Mouse (Mus musculus) adrenal gland, adult 18-20 months (tissue): Measurements from ENCODE around the gene Hist1h3f. TPM values are rescaled to one million over a fixed set of nuclear protein-coding genes. Genes with fewer than 3 reads are reported as not detected.
A peak's percentile ranks its signal among the peaks of the same experiment; 100 is the strongest.
"Not testable (repeated sequence)": the region's sequence is repeated elsewhere in the genome, so short reads cannot be mapped to it uniquely, and the experiment has no call there.

ENCODE experiments used
- DNase-seq, 2 experiments: peaks; one replicate each; pipeline ENCODE4 v3.0.0; 2021 to 2022; ENCODE audit warnings: low spot score in 2 of 2
- microRNA-seq, 2 experiments: library from miRNA; unstranded; fragments of <30 nt; microRNA quantifications; one replicate each; pipeline ENCODE4 v1.2.0; 2021; ENCODE audit warnings: borderline number of aligned reads in 2 of 2
- total RNA-seq, 2 experiments: library from RNA; stranded (reverse); gene quantifications; 1 replicate in 1 of 2; 2 replicates in 1 of 2; pipeline ENCODE4 v1.2.3; 2021

Gene Hist1h3f
- total RNA-seq, 2 experiments from 2014 or later: 12.6 to 12.7 TPM

DNA sequence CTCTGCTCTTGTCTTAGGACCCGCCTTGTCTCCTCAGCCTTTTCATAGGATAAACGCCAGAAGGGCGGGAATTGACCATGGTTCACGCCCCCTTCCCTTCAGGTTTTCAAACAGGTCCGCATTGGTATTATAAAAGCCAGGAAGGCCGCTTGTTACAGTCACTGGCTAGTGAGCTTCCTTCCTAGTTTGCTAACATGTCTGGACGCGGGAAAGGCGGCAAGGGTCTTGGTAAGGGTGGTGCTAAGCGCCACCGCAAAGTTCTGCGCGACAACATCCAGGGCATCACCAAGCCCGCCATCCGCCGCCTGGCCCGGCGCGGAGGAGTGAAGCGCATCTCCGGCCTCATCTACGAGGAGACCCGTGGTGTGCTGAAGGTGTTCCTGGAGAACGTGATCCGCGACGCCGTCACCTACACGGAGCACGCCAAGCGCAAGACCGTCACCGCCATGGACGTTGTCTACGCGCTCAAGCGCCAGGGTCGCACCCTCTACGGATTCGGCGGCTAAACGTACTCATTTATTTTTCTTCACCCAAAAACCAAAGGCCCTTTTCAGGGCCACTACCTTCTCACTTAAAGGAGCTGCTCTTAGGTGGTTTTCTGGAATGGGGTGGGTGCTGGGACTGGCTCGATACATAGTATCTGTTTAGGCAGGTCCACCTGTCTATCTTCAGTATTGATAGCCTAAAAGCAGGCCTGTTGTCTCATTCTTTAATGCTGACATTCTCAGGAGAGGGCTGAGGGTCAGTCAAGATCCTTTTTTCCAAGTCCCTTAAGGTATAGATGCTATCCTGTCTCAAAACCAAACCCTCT lies 37.8 kb downstream of the Hist1h3f start, which contains the start of gene Hist1h4d:
Hist1h4d (plus strand) TSS at position 191 of the 811 bp plus-strand sequence.
- DNase-seq: peak; percentile 93 to 99

DNA sequence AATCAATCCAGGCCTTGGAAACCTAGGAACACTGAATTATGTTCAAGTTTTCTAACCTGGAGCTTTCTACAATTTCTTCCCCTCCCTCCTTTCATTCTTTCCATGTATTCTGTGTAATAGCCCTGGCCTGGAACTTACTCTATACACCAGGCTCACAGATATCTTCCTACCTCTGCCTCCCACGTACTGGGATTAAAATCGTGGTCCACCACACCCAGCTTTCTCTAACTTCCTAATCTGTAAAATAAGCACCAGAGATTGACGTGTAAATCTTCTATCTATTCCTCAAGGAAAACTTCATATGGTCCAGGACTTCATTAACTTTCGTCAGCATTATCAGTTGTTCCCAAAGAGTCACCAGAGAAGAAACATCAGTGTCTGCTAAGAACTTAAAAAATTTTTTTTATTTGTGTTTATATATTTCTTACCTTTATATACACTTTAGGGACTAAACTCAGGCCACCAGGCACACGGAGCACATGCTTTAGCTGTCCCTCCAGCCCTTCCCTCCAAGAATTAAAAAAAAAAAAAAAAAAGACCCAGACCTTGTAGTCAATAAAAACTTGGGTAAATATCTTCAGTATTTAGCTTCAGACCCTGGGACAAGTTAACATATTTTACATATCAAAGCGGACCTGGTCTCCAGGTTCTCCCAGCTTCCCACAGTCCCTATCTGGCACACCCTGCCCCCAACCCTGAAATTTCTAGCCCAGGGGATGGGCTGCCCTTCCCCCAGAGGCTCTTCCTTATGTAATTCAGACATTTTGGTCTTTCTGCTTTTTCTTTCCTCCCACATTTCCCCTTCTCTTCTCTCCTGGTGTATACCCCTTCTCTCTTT lies 38.6 kb downstream of the Hist1h3f start:
- no peak for DNase-seq

DNA sequence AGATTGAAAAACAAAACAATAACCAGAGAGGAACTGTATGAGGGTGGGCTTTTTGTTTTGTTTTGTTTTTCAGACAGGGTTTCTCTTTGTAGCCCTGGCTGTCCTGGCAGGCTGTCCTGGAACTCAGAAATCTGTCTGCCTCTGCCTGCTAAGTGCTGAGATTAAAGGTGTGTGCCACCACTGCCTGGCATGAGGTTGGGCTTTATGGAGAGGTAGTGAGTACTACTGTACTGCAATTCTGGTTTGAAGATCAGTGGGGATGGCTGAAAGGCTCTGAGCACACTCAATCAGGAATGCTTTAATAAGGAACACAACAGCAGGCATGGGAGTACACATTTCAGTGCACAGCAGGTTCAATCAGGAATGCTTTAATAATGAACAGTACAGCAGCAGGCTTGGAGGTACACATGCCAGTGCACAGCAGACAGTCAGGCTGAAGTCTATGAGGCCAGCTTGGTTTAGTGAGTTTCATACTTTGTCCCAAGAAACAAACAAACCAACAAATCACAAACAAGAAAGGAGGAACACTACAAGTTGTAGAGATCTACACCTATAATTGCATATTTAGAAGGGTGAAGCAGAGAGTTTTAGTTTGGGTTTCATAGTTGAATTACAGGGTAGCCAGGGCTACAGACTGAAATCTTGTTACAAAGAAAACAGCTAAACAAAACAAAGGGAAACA lies 39.7 kb downstream of the Hist1h3f start:
- no peak for DNase-seq

DNA sequence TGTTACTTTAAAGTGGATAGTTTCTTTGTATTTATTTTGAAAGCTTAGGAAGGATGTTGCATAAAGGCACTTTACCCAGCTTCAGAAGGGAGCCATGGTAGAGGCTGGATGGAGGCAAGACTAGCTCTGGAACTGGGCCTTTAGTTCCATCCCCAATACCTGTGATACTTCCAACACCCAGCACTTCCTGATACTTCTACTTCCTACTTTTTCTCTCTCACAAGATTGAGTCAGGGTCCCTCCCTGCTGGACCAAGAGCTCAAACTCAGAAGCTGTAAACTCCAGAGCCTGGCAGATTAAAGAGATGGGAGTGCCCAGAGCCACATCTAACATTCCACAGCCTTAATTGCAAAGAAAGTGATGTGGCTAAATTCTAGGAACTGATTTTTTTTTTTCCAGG lies 40.5 kb downstream of the Hist1h3f start:
- DNase-seq: no peak

DNA sequence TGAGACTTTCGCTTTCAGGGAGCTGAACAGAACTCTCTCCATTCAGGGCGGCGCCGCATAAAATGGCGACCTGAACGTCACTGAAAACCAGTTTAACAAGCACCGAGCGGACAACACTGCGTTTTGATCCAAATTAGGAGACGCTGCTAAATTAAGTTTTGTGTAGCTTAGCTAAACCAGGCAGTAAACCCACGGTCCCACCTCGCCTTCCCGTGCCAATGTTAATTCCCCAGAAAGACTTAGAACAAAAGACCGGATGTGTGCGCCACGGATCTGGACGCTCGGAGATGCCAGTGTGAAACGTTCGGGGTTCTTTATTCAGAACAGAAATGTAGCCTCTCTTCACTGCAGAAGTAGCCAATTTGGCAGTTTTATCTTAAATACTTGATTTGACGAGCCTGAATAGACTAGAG lies 41.2 kb downstream of the Hist1h3f start:
- peak; percentile 53 to 54 for DNase-seq

DNA sequence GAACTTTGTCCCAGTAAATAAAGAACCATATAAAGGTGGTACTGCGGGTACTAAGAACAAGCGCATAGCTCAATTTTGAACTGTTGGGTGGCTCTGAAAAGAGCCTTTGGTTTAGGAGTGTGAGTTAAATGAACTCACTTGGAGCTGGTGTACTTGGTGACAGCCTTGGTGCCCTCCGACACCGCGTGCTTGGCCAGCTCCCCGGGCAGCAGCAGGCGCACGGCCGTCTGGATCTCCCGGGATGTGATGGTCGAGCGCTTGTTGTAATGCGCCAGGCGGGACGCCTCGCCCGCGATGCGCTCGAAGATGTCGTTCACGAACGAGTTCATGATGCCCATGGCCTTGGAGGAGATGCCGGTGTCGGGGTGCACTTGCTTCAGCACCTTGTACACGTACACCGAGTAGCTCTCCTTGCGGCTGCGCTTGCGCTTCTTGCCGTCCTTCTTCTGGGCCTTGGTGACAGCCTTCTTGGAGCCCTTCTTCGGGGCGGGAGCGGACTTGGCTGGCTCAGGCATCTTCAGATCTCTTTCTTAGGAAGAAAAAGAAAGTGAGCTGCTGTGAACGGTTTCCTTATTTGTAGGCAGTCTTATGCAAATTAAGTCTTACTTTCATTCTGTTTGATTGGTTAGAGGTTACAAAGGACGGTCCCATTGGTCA lies 41.7 kb downstream of the Hist1h3f start:
- peak; percentile 52 to 59 for DNase-seq

DNA sequence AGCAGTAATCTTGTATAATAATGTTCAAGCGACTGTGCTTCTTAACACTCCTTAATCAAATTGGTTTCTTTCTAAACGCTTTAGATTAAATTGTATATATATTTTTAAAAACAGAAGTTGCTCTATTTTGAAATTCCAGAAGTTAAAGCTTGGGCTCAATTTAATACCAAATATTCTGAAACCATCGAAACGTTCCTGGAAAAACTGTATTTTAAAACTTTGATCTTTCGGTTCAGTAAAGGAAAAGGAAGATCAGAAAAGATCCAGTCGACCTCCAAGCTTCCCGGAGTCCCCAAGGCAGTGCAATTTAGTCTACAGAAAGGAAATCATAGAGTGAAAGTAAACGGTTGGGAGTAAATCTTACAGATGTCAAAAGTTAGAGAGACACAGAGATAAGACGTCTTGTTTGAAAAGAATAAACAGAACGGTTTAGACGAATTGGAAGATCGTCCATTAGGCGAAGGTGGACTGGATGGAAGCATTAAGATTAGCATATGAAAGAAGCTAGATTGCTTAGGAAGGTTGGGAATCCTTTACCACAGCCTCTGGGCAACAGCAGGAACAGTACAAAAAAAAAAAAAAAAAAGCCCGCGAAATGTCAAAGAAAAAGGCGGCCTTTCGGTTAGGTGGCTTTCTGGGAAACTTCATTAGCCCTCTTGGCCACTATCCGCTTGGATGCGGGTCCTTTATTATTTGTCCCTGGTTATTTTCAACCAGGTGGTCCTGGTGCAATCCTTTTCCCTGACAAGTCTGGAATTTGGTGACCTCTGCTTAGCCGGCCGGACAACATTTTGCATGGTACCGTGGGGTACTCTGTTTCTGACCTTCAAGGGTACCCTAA lies 42.5 kb downstream of the Hist1h3f start:
- no peak for DNase-seq

DNA sequence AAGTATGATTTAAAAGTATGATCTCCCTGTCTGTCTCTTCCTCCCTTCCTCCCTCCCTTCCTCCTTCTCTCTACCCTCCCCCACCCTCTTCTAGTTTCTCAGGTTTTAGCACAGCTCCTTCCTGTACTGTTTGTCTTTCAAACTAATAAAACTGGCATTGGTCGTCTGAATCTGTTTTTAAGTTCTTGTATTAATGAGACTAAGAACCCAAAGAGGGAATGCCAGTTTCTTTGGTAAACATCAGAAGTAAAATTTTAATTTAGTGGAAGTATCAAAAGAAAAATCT lies 43.0 kb downstream of the Hist1h3f start:
- DNase-seq: no peak

DNA sequence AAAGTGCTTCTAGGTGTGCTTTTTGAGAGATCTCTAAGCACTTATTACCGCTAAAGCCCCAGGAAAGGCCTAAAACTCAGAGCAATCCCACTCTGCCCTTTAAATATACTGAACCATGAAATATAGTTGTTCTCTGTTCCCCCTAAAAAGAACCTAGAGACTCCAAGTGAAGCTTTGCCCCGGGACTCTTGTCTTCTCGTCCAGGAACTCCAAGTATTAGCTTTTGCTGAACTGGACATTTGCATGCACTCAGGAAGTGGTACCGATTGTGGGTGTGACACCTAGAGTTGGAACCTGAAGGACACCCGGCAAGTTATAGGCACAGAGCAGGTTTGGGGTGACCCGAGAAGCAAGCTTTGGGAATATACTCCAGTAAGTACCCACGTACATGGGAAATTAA lies 47.4 kb downstream of the Hist1h3f start:
- DNase-seq: no peak

DNA sequence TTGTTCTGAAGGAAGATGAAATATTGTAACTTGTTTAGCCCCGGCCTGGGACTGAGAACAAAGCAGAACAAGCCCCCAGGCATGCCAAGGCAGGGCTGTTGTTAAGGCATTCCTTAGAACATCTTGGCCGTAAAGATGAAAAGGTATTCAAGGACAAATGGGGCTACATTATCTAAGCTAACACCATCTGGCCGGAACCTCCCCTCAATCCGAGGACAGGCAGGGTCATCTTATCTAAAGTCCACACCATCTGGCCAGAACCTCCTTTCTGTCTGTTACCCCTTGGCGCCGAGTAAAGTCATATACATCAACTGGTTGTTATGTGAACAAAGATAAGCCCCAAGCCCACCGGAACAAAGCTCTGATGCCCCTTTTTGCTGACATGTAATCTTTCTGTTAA lies 48.0 kb downstream of the Hist1h3f start:
- DNase-seq: not testable (repeated sequence)

DNA sequence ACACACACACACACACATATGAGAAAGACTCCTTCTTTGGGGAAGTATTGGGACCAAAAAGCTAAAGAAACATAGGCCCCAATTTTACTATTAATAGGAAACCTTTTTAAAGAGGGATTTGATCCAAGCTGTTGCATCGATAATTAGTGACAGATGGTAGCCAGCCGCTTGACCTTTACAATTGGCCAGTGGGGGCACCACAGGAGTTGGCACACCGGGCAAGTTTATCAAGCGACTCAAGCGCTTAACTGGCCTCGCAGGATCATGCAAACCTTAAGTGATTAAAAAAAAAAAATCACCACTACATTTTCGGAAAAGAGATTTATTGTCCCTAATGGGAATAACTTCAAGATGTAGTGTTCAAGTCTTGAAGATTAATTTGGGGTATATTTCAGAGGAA lies 48.8 kb downstream of the Hist1h3f start:
- DNase-seq: no peak

DNA sequence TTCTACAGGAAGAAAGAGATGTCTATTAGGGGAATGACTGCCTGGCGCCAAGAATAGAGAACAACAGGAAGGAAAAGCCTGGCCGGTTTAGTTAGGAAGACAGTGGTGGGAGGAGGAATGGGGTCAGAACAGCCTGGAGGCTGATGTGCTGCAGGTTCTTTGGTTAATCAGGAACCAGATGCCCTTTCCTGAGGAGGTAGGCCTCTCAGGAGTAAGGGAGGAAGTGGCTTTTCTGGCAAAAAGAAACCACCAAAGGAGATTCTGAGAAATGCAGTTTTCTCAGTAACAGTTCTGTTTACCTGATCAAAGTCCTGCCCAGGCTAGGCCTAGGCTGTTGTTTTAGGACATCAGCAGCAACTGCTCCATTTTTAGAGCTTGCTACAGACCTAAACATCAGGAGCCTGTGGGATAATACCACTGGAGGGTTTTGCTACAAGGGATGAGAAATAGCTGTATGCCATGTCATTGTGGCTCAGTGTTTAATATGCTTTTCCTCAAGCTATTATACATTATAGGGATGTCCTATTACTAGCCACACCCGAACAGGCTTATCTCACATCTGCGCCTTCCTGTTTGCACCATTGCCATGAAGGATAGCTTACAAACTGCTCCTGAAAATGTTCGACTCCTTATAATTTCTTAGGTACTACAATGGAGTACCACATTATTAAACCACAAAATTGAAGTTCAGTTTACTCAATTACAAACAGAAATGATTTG lies 49.4 kb downstream of the Hist1h3f start:
- DNase-seq: no peak

Small RNA genes within 50 kb of the gene (microRNA-seq; reads per million reads assigned to microRNA genes)
- gene Gm44297: 0 reads per million in 2 experiments
- gene Gm44359: 0 reads per million in 2 experiments
- 0 reads per million in 2 experiments for gene Gm44394
- gene n-TStga1: 0.95 to 1.2 reads per million in 2 experiments

Other genes with a start within 250 kb of the Hist1h3f start
- gene Zfp322a, start 174.8 kb upstream of the Hist1h3f start, total RNA-seq: 10 to 100 TPM; 15.0 to 18.5 TPM
- gene Abt1, start 120.2 kb upstream of the Hist1h3f start, total RNA-seq: 1 to 10 TPM; 7.9 to 8.4 TPM
- under 1 TPM in 1 of 2 experiments, not detected in 1; 0.10 TPM for gene Btn1a1, start 78.2 kb upstream of the Hist1h3f start, total RNA-seq
- not detected for gene Btn2a2, start 55.2 kb upstream of the Hist1h3f start, total RNA-seq
- 100 to 1,000 TPM; 400 to 445 TPM for gene Hist1h4h, start 13.0 kb upstream of the Hist1h3f start, total RNA-seq
- gene Hist1h2af, start 10.1 kb upstream of the Hist1h3f start, total RNA-seq: 10 to 100 TPM in 1 of 2 experiments, 1 to 10 TPM in 1; 8.5 to 12.6 TPM
- 1 to 10 TPM; 3.8 to 4.7 TPM for gene Hist1h3g, start 8.6 kb upstream of the Hist1h3f start, total RNA-seq
- gene Hist1h2bh, start 660 bp upstream of the Hist1h3f start, total RNA-seq: 1 to 10 TPM; 1.8 to 2.2 TPM
- 10 to 100 TPM; 32.5 to 41.1 TPM for gene Hist1h4f, start 7.6 kb downstream of the Hist1h3f start, total RNA-seq
- gene Hist1h1d, start 9.2 kb downstream of the Hist1h3f start, total RNA-seq: 1 to 10 TPM; 1.5 to 1.6 TPM
- gene Hist1h3e, start 18.3 kb downstream of the Hist1h3f start, total RNA-seq: 10 to 100 TPM; 31.7 to 35.9 TPM
- gene Hist1h2ae, start 27.2 kb downstream of the Hist1h3f start, total RNA-seq: 1 to 10 TPM; 2.9 to 3.8 TPM
- 10 to 100 TPM; 54.4 to 56.8 TPM for gene Hist1h2bg, start 27.3 kb downstream of the Hist1h3f start, total RNA-seq
- gene Hist1h2bf, start 30.1 kb downstream of the Hist1h3f start, total RNA-seq: 10 to 100 TPM; 15.9 to 21.9 TPM
- 1 to 10 TPM; 5.6 to 6.1 TPM for gene Hist1h2ad, start 30.3 kb downstream of the Hist1h3f start, total RNA-seq
- 1 to 10 TPM; 3.2 to 3.9 TPM for gene Hist1h3d, start 31.7 kb downstream of the Hist1h3f start, total RNA-seq
- gene Hist1h4d, start 37.5 kb downstream of the Hist1h3f start, total RNA-seq: 100 to 1,000 TPM; 125 to 153 TPM
- gene Hist1h2be, start 77.1 kb downstream of the Hist1h3f start, total RNA-seq: 10 to 100 TPM in 1 of 2 experiments, 1 to 10 TPM in 1; 9.3 to 13.3 TPM
- 10 to 100 TPM; 33.6 to 39.8 TPM for gene Hist1h1e, start 78.5 kb downstream of the Hist1h3f start, total RNA-seq
- 1 to 10 TPM; 2.0 to 2.2 TPM for gene Hist1h2ac, start 139.9 kb downstream of the Hist1h3f start, total RNA-seq
- gene Hist1h2bc, start 140.1 kb downstream of the Hist1h3f start, total RNA-seq: 100 to 1,000 TPM; 115 to 172 TPM
- not detected for gene Hist1h1t, start 151.8 kb downstream of the Hist1h3f start, total RNA-seq
- gene Hist1h4c, start 154.4 kb downstream of the Hist1h3f start, total RNA-seq: 10 to 100 TPM; 79.0 to 94.6 TPM
- 10 to 100 TPM; 33.3 to 45.6 TPM for gene Hfe, start 166.8 kb downstream of the Hist1h3f start, total RNA-seq
- 100 to 1,000 TPM; 157 to 187 TPM for gene Hist1h1c, start 194.8 kb downstream of the Hist1h3f start, total RNA-seq
- gene Hist1h3c, start 201.6 kb downstream of the Hist1h3f start, total RNA-seq: 1 to 10 TPM; 4.6 to 5.4 TPM
- gene Hist1h2bb, start 202.7 kb downstream of the Hist1h3f start, total RNA-seq: 10 to 100 TPM; 16.2 to 17.9 TPM
- gene Hist1h2ab, start 207.1 kb downstream of the Hist1h3f start, total RNA-seq: 10 to 100 TPM; 19.4 to 19.5 TPM
- gene Hist1h3b, start 208.2 kb downstream of the Hist1h3f start, total RNA-seq: 10 to 100 TPM; 16.4 to 23.4 TPM
- gene Hist1h4b, start 213.0 kb downstream of the Hist1h3f start, total RNA-seq: 10 to 100 TPM; 61.2 to 90.4 TPM
- 10 to 100 TPM; 21.6 to 23.4 TPM for gene Hist1h4a, start 217.2 kb downstream of the Hist1h3f start, total RNA-seq
- 10 to 100 TPM; 18.1 to 28.1 TPM for gene Hist1h3a, start 218.3 kb downstream of the Hist1h3f start, total RNA-seq
- gene Hist1h1a, start 219.6 kb downstream of the Hist1h3f start, total RNA-seq: 10 to 100 TPM in 1 of 2 experiments, 1 to 10 TPM in 1; 7.1 to 14.2 TPM
- not detected for gene Trim38, start 225.9 kb downstream of the Hist1h3f start, total RNA-seq